In the genomic region with DNA sequence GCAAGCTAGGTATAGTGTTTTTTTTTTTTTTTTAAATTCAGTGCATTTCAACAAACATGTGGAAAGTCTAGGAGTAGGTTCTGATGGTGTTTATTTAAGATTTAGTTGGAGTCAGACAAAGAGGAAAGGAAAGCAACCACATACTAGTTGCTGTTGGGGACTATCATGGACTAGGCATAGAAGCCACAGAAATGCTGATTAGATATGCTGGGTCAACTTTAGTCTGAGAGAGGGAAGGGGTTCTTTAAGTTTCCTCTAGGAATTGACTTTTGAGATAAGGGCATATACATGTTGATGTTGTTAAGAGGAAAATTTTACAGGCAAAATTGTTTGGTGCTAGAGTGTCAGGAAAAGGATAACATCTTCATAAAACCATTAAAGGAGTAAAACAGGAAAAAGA, we compare ENCODE assay signal across 31 mouse cellular contexts.
"Had no signal": no experiment of that assay in that cellular context is flagged by ENCODE, and none has a peak within 500 bp of the region (broad histone marks: within the 10 kb centered on the region; RNA-seq: fewer than 3 reads in every experiment).

No protein-coding gene starts in this region.

- H3K27ac ChIP-seq: heart, embryonic 10.5 days; heart, embryonic 13.5 days; heart, embryonic 15.5 days; hindbrain, embryonic 10.5 days; hindbrain, embryonic 12.5 days; hindbrain, embryonic 13.5 days; hindbrain, embryonic 14.5 days; hindbrain, embryonic 15.5 days; hindbrain, postnatal 0 days; intestine, embryonic 15.5 days; kidney, embryonic 15.5 days; kidney, postnatal 0 days; layer of hippocampus, adult 2 months; left cerebral cortex, adult 2 months had no signal

- H3K27me3 ChIP-seq: heart, embryonic 12.5 days; heart, embryonic 13.5 days; heart, embryonic 15.5 days; hindbrain, embryonic 12.5 days; hindbrain, embryonic 13.5 days; hindbrain, embryonic 15.5 days; intestine, embryonic 15.5 days; kidney, embryonic 15.5 days had no signal

- H3K9me3 ChIP-seq: heart, embryonic 10.5 days; heart, embryonic 12.5 days; heart, embryonic 13.5 days; heart, embryonic 15.5 days; hindbrain, embryonic 10.5 days; hindbrain, embryonic 12.5 days; hindbrain, embryonic 13.5 days; hindbrain, embryonic 15.5 days; intestine, embryonic 15.5 days; kidney, embryonic 15.5 days had no signal

- H3K36me3 ChIP-seq: heart, embryonic 10.5 days; heart, embryonic 12.5 days; heart, embryonic 13.5 days; heart, embryonic 15.5 days; hindbrain, embryonic 10.5 days; hindbrain, embryonic 12.5 days; hindbrain, embryonic 13.5 days; hindbrain, embryonic 15.5 days; intestine, embryonic 15.5 days; kidney, embryonic 15.5 days had no signal

- DNase-seq: heart, postnatal 10 days; heart, postnatal 14 days; heart, postnatal 36 days; heart, postnatal 4 days; kidney, adult 11 months; kidney, adult 18-20 months; kidney, adult 2 months; kidney, adult 8-10 months; kidney, adult 9 months; kidney, postnatal 10 days; kidney, postnatal 14 days; kidney, postnatal 25 days; kidney, postnatal 36 days; kidney, postnatal 4 days; layer of hippocampus, adult 9-11 months; layer of hippocampus, postnatal 36 days had no signal

- H3K9ac ChIP-seq: heart, embryonic 12.5 days; heart, embryonic 13.5 days; heart, embryonic 15.5 days; hindbrain, embryonic 12.5 days; hindbrain, embryonic 13.5 days; hindbrain, embryonic 14.5 days; hindbrain, embryonic 15.5 days; intestine, embryonic 15.5 days; kidney, embryonic 15.5 days had no signal

- H3K4me3 ChIP-seq: heart, embryonic 10.5 days; heart, embryonic 12.5 days; heart, embryonic 13.5 days; heart, embryonic 15.5 days; hindbrain, embryonic 10.5 days; hindbrain, embryonic 12.5 days; hindbrain, embryonic 13.5 days; hindbrain, embryonic 15.5 days; intestine, embryonic 15.5 days; kidney, embryonic 15.5 days; layer of hippocampus, adult 2 months; left cerebral cortex, adult 2 months had no signal

- H3K4me1 ChIP-seq: heart, embryonic 10.5 days; heart, embryonic 12.5 days; heart, embryonic 13.5 days; heart, embryonic 15.5 days; hindbrain, embryonic 10.5 days; hindbrain, embryonic 12.5 days; hindbrain, embryonic 13.5 days; hindbrain, embryonic 15.5 days; intestine, embryonic 15.5 days; kidney, embryonic 15.5 days had no signal
